Mouse (Mus musculus) liver, embryonic 16.5 days (tissue): ENCODE data around the gene Ahctf1. TPM values are rescaled to one million over a fixed set of nuclear protein-coding genes. Genes with fewer than 3 reads are reported as not detected.
A peak's percentile ranks its signal among the peaks of the same experiment; 100 is the strongest.
"Not testable (repeated sequence)": the region's sequence is repeated elsewhere in the genome, so short reads cannot be mapped to it uniquely, and the experiment has no call there.

Source experiments
- ATAC-seq: fragments of 200-750 bp; cut with Nextera tagmentation; 2 replicates; pipeline ENCODE4 v1.8.0; 2017; ENCODE audit warnings: low read depth, mild to moderate bottlenecking, moderate number of reproducible peaks, moderate library complexity
- H3K27ac ChIP-seq: fragments of 300-500 bp; sonication (generic); 2 replicates; pipeline ENCODE4 v1.5.1; 2014; ENCODE audit warnings: mild to moderate bottlenecking, low read length
- H3K27me3 ChIP-seq: fragments of 300-500 bp; sonication (generic); 2 replicates; pipeline ENCODE4 v1.6.1; 2014; ENCODE audit warnings: low read depth, low read length, mixed read lengths; ENCODE audit not compliant: control insufficient read depth, insufficient read depth
- H3K36me3 ChIP-seq: fragments of 300-500 bp; sonication (generic); 2 replicates; pipeline ENCODE4 v1.6.1; 2014; ENCODE audit warnings: mild to moderate bottlenecking; ENCODE audit not compliant: control insufficient read depth, insufficient read depth
- H3K4me1 ChIP-seq: fragments of 300-500 bp; sonication (generic); 2 replicates; pipeline ENCODE4 v1.6.1; 2014; ENCODE audit warnings: low read depth, low read length, mixed read lengths; ENCODE audit not compliant: control insufficient read depth
- H3K4me2 ChIP-seq: fragments of 300-500 bp; sonication (generic); 2 replicates; pipeline ENCODE4 v1.6.1; 2014; ENCODE audit warnings: low read depth, low read length, mixed read lengths
- H3K4me3 ChIP-seq: fragments of 300-500 bp; sonication (generic); 2 replicates; pipeline ENCODE4 v1.5.1; 2014; ENCODE audit warnings: low read depth, mild to moderate bottlenecking, low read length
- H3K9ac ChIP-seq: fragments of 300-500 bp; sonication (generic); 2 replicates; pipeline ENCODE4 v1.6.1; 2014; ENCODE audit warnings: low read depth, low read length
- H3K9me3 ChIP-seq: fragments of 300-500 bp; sonication (generic); replicated peaks from 2 replicates; pipeline ENCODE4 v1.6.1; 2016; ENCODE audit warnings: low read length; ENCODE audit not compliant: control insufficient read depth
- WGBS: fragments of 180-500 bp; shearing (Covaris S2); extraction: QIAGEN DNeasy Blood & Tissue Kit; methylation state at CpG from one replicate; pipeline ENCODE4 v1.1.7; 2014; ENCODE audit not compliant: insufficient replicate concordance; 5-methylcytosine and 5-hydroxymethylcytosine counted together
- polyA plus RNA-seq: library from polyadenylated mRNA; unstranded; fragments of >200 nt; fragmentation: Nextera tagmentation; extraction: Ambion mirVana; gene quantifications from 2 replicates; pipeline ENCODE4 v1.2.1, GENCODE M21; 2015

Ahctf1 gene
- polyA plus RNA-seq, 1 experiment from 2014 or later: 14.4 TPM

GRCm38 (mm10) chr1:179734500-179735474 is 68.7 kb downstream of the Ahctf1 start:
- WGBS: 18% methylated on average over 15 of the region's 15 CpGs
- Histone ChIP-seq H3K4me2 (no peak overlapping the region), H3K4me3 (no peak overlapping the region)

GRCm38 (mm10) chr1:179731391-179731790 is 72.1 kb downstream of the Ahctf1 start:
- ATAC-seq: no peak
- 75% methylated on average over 3 of the region's 3 CpGs for WGBS
- H3K36me3 ChIP-seq: no peaks in the 10 kb centered on the region
- H3K27me3 ChIP-seq: no peaks in the 10 kb centered on the region
- no peaks in the 10 kb centered on the region for H3K4me1 ChIP-seq
- no peak overlapping the region for H3K27ac ChIP-seq
- H3K9me3 ChIP-seq: no peaks in the 10 kb centered on the region
- no peak overlapping the region for H3K4me2 ChIP-seq
- no peak overlapping the region for H3K9ac ChIP-seq
- H3K4me3 ChIP-seq: no peak overlapping the region

More at GRCm38 (mm10) chr1:179734500-179735474, 68.7 kb downstream of the Ahctf1 start:
- no peaks in the 10 kb centered on the region for H3K4me1 ChIP-seq
- no peaks in the 10 kb centered on the region for H3K9me3 ChIP-seq
- ATAC-seq: no peak
- no peaks in the 10 kb centered on the region for H3K27me3 ChIP-seq
- no peak overlapping the region for H3K27ac ChIP-seq
- H3K36me3 ChIP-seq: no peaks in the 10 kb centered on the region
- H3K9ac ChIP-seq: no peak overlapping the region

- 69% methylated on average over 10 of the region's 10 CpGs for WGBS
- Histone ChIP-seq H3K27me3 (no peaks in the 10 kb centered on the region), H3K9me3 (no peaks in the 10 kb centered on the region), H3K27ac (no peak overlapping the region), H3K4me3 (no peak overlapping the region), H3K4me1 (no peaks in the 10 kb centered on the region), H3K4me2 (no peak overlapping the region), H3K36me3 (no peaks in the 10 kb centered on the region), H3K9ac (no peak overlapping the region)
- no peak for ATAC-seq
These were observed 74.8 kb downstream of the Ahctf1 start for GRCm38 (mm10) chr1:179728661-179729060.

GRCm38 (mm10) chr1:179722811-179723469 is 80.5 kb downstream of the Ahctf1 start:
- 48% methylated on average over 8 of the region's 8 CpGs for WGBS
- Histone ChIP-seq H3K27ac (no peak overlapping the region), H3K4me3 (no peak overlapping the region), H3K9ac (no peak overlapping the region), H3K4me1 (no peaks in the 10 kb centered on the region), H3K27me3 (no peaks in the 10 kb centered on the region; the same call in 1 of the 2 replicates), H3K36me3 (no peaks in the 10 kb centered on the region), H3K4me2 (no peak overlapping the region), H3K9me3 (no peaks in the 10 kb centered on the region)
- ATAC-seq: no peak

- Histone ChIP-seq H3K27ac (no peak overlapping the region), H3K4me2 (no peak overlapping the region), H3K4me1 (no peaks in the 10 kb centered on the region; the same call in 1 of the 2 replicates), H3K9ac (no peak overlapping the region), H3K9me3 (peaks cover 2% of the 10 kb centered on the region; the same call in 1 of the 2 replicates), H3K27me3 (no peaks in the 10 kb centered on the region), H3K36me3 (no peaks in the 10 kb centered on the region), H3K4me3 (no peak overlapping the region)
- ATAC-seq: peak; percentile 93
- 42% methylated on average over 4 of the region's 4 CpGs for whole genome bisulfite sequencing
These were observed 87.7 kb downstream of the Ahctf1 start for GRCm38 (mm10) chr1:179715786-179716185.

GRCm38 (mm10) chr1:179715289-179715688 is 88.2 kb downstream of the Ahctf1 start:
- H3K4me2 ChIP-seq, H3K4me1 ChIP-seq, H3K36me3 ChIP-seq, H3K9ac ChIP-seq, H3K27me3 ChIP-seq, H3K4me3 ChIP-seq, H3K9me3 ChIP-seq, H3K27ac ChIP-seq: not testable (repeated sequence)
- ATAC-seq: peak; percentile 71
- WGBS: 53% methylated on average over 4 of the region's 4 CpGs

GRCm38 (mm10) chr1:179713367-179713766 is 90.1 kb downstream of the Ahctf1 start:
- H3K27me3 ChIP-seq: no peaks in the 10 kb centered on the region
- no peak overlapping the region for H3K27ac ChIP-seq
- peaks cover 2% of the 10 kb centered on the region; the same call in 1 of the 2 replicates for H3K9me3 ChIP-seq
- H3K4me1 ChIP-seq: no peaks in the 10 kb centered on the region; the same call in 1 of the 2 replicates
- H3K9ac ChIP-seq: no peak overlapping the region
- no peaks in the 10 kb centered on the region for H3K36me3 ChIP-seq
- ATAC-seq: no peak
- WGBS: 77% methylated on average over 3 of the region's 3 CpGs
- no peak overlapping the region for H3K4me3 ChIP-seq
- no peak overlapping the region for H3K4me2 ChIP-seq

GRCm38 (mm10) chr1:179712658-179713057 is 90.8 kb downstream of the Ahctf1 start:
- 72% methylated on average over 7 of the region's 7 CpGs for WGBS

More at GRCm38 (mm10) chr1:179712658-179713057, 90.8 kb downstream of the Ahctf1 start:
- no peak overlapping the region for H3K9ac ChIP-seq
- H3K4me3 ChIP-seq: no peak overlapping the region
- no peak overlapping the region for H3K4me2 ChIP-seq
- no peaks in the 10 kb centered on the region for H3K27me3 ChIP-seq
- ATAC-seq: no peak
- no peaks in the 10 kb centered on the region for H3K36me3 ChIP-seq
- no peaks in the 10 kb centered on the region; the same call in 1 of the 2 replicates for H3K4me1 ChIP-seq
- H3K27ac ChIP-seq: no peak overlapping the region
- H3K9me3 ChIP-seq: peaks cover 2% of the 10 kb centered on the region; the same call in 1 of the 2 replicates
